Mouse (Mus musculus): ENCODE results near the gene Rbm12b1. TPM values are rescaled to one million over a fixed set of nuclear protein-coding genes. Genes with fewer than 3 reads are reported as not detected.

The Rbm12b1 gene
- polyA plus RNA-seq (2012; rRNA removed; ENCODE audit: low replicate concordance), result 0.63 and 1.9 TPM in 2 replicates

GRCm38 (mm10) chr4:12140141-12140567 lies at the start of gene Rbm12b1:
TSS of gene Rbm12b1 (plus strand) at chr4:12140264.

GRCm38 (mm10) chr4:12171318-12172091 lies 31.4 kb downstream of the Rbm12b1 start, which contains the start of gene Fam92a:
TSS of gene Fam92a (minus strand) at chr4:12172015.

Other genes with a start within 250 kb of the Rbm12b1 start
- gene Gm10604, start 159.0 kb upstream of the Rbm12b1 start, polyA plus RNA-seq (2012; rRNA removed; ENCODE audit: low replicate concordance), result not detected in 2 replicates
- gene Rbm12b2, start 50.8 kb upstream of the Rbm12b1 start, polyA plus RNA-seq (2012; rRNA removed; ENCODE audit: low replicate concordance), result 0.19 and 0.20 TPM in 2 replicates
- 1.2 and 1.5 TPM in 2 replicates for gene Fam92a, start 31.8 kb downstream of the Rbm12b1 start, polyA plus RNA-seq (2012; rRNA removed; ENCODE audit: low replicate concordance)